In the genomic region with DNA sequence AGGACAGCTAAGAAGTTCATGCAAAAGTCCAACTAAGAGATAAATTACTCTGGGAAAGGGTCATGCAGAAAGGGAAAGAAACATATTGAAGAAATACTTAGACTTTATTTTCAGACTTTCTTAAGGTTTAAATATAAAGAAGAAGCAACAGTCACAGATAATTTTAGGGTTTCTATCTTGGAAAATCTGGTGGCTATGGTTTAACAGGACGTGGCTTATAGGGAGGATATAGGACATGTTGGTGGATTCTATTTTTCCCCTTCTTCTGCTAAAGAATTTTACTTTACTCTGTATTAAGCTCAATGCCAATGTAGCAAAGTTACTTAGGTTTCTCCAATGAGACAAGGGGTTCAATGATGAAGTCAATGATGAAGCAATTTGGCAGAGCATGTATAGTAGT, we compare ENCODE assay signal across 21 mouse cellular contexts. TPM values are rescaled to one million over a fixed set of nuclear protein-coding genes. Genes with fewer than 3 reads are reported as not detected.
DNase-seq lines count a peak whose midpoint lies in the region; TF ChIP-seq lines count a peak whose summit lies in the region.
"Had no signal": no experiment of that assay in that cellular context is flagged by ENCODE, and none has a peak within 500 bp of the region (broad histone marks: within the 10 kb centered on the region; RNA-seq: fewer than 3 reads in every experiment).

No protein-coding gene starts in this region.

- H3K36me3 ChIP-seq in kidney, adult 2 months (ENCODE audit: control insufficient read depth, insufficient read depth, low read length): no peaks in the 10 kb centered on the region
- H3K36me3 ChIP-seq: embryonic facial prominence, embryonic 13.5 days; embryonic facial prominence, embryonic 15.5 days; forebrain, embryonic 10.5 days; forebrain, embryonic 12.5 days had no signal

- H3K4me1 ChIP-seq in cortical plate, adult 2 months (ENCODE audit: control insufficient read depth, insufficient read depth, low read length): no peaks in the 10 kb centered on the region
- no peaks in the 10 kb centered on the region for H3K4me1 ChIP-seq in kidney, adult 2 months (ENCODE audit: control insufficient read depth, insufficient read depth, low read length)
- H3K4me1 ChIP-seq: embryonic facial prominence, embryonic 13.5 days; embryonic facial prominence, embryonic 15.5 days; forebrain, embryonic 10.5 days; forebrain, embryonic 12.5 days had no signal

- DNase-seq in left cerebral cortex, adult 2 months (ENCODE audit: extremely low spot score in 1 of 2, low spot score in 2 of 2): no peak
- no peak for DNase-seq in left cerebral cortex, adult 8-10 months (ENCODE audit: low spot score in 2 of 2)
- DNase-seq in thymus, postnatal 10 days (ENCODE audit: low spot score in 2 of 2): no peak
- DNase-seq in kidney, adult 2 months: no peak
- DNase-seq: adrenal gland, adult 2 months; adrenal gland, postnatal 10 days; adrenal gland, postnatal 25 days; cerebellum, adult 11-12 months; cerebellum, adult 2 months; cerebellum, adult 9-10 months; cerebellum, postnatal 10 days; cerebellum, postnatal 25 days; embryo, embryonic 11 days had no signal

- TF ChIP-seq CTCF in left cerebral cortex, adult 2 months (IDR thresholded peaks at IDR 0.05): no peak
- TF ChIP-seq CTCF in cortical plate, adult 2 months (IDR thresholded peaks at IDR 0.05; ENCODE audit: extremely low read depth, insufficient read depth, low read length): no peak
- TF ChIP-seq CTCF in kidney, adult 2 months (conservative IDR thresholded peaks at IDR 0.05; ENCODE audit: insufficient read depth, insufficient read length, low read depth, low read length): no peak

- H3K27ac ChIP-seq in left cerebral cortex, adult 2 months: peak overlapping the region; percentile 72; the same call in 1 of the 2 replicates
- H3K27ac ChIP-seq in cortical plate, adult 2 months (ENCODE audit: insufficient read depth, low read length): 0 out of 2 replicates have a peak overlapping the region, but pooled peaks have one; percentile 29
- no peak overlapping the region for H3K27ac ChIP-seq in kidney, adult 2 months (ENCODE audit: insufficient read depth, low read depth, low read length)
- H3K27ac ChIP-seq: embryonic facial prominence, embryonic 13.5 days; embryonic facial prominence, embryonic 15.5 days; forebrain, embryonic 10.5 days; forebrain, embryonic 12.5 days had no signal

- H3K4me3 ChIP-seq in left cerebral cortex, adult 2 months: no peak overlapping the region
- H3K4me3 ChIP-seq in cortical plate, adult 2 months (ENCODE audit: insufficient read depth, low read length): no peak overlapping the region
- no peak overlapping the region for H3K4me3 ChIP-seq in kidney, adult 2 months (ENCODE audit: insufficient read depth, low read depth, low read length)
- H3K4me3 ChIP-seq: embryonic facial prominence, embryonic 13.5 days; embryonic facial prominence, embryonic 15.5 days; erythroblast, embryonic 14.5 days; forebrain, embryonic 10.5 days; forebrain, embryonic 12.5 days had no signal

- WGBS in kidney, adult 2 months: 82% methylated on average over 1 of the region's 1 CpGs

- no peak for TF ChIP-seq POLR2A in cortical plate, adult 2 months (IDR thresholded peaks at IDR 0.05; ENCODE audit: extremely low read depth, insufficient read depth, low read length)
- no peak for TF ChIP-seq POLR2A in kidney, adult 2 months (IDR thresholded peaks at IDR 0.05; ENCODE audit: low read depth, low read length)

- intact Hi-C loops in left cerebral cortex, adult 2 months (cut with DNase I): loop anchor here (2.0 to 5.0 kb wide), 2 partner anchors 33 to 217 kb away; a partner anchor contains a TSS

- no peaks in the 10 kb centered on the region for H3K27me3 ChIP-seq in kidney, adult 2 months (replicated peaks; ENCODE audit: control insufficient read depth, insufficient read depth, low read length)
- H3K27me3 ChIP-seq: embryonic facial prominence, embryonic 13.5 days; embryonic facial prominence, embryonic 15.5 days; forebrain, embryonic 12.5 days had no signal

RNA-seq across cellular contexts. Expression of a gene that starts 31.8 kb away (rescaled TPM):
- 10 to 100 TPM; 46.1 to 47.8 TPM for total RNA-seq in left cerebral cortex, adult 2 months (2021)
- total RNA-seq in left cerebral cortex, adult 8-10 months (2022): 10 to 100 TPM; 45.1 to 56.0 (median 49.3) TPM
- polyA plus RNA-seq in cortical plate, adult 2 months (2012; rRNA removed): 29.2 and 34.8 TPM in 2 replicates
- polyA plus RNA-seq in kidney, adult 2 months (2012; rRNA removed): 0.01 TPM in 1 of 2 replicates, not detected in the other
- total RNA-seq: MEL had no signal
- polyA plus RNA-seq: adrenal gland, adult 2 months; C2C12 had no signal
